Mouse (Mus musculus): Measurements from ENCODE around the gene Gm17577.
"Not testable (repeated sequence)": the region's sequence is repeated elsewhere in the genome, so short reads cannot be mapped to it uniquely, and the experiment has no call there.

Gm17577 gene

GRCm38 (mm10) chrX:123246807-123247206 lies at the start of gene Gm17577:
Gm17577 (minus strand) TSS chrX:123246907.
- not testable (repeated sequence) for DNase-seq (ENCODE audit: low spot score)

- not testable (repeated sequence) for DNase-seq (ENCODE audit: low spot score)
Observed at GRCm38 (mm10) chrX:123222381-123222780, 24.3 kb downstream of the Gm17577 start, which contains the start of gene Srsx. Srsx (minus strand) TSS chrX:123222481.

All from testis, postnatal 14 days (tissue).